Mouse (Mus musculus) CH12.LX (cell line): ENCODE data around the gene Ffar1.

Experiments
- CHD1 ChIP-seq: IDR thresholded peaks from 2 replicates; pipeline ENCODE4 v1.6.1; 2012; ENCODE audit warnings: low read depth, low read length, improper control_type of control experiment, inconsistent platforms
- CTCF ChIP-seq, 2 experiments: IDR thresholded peaks in 1 of 2; conservative IDR thresholded peaks in 1 of 2; 2 replicates each; pipeline ENCODE4 v1.5.1; 2011 to 2012; ENCODE audit warnings: low read depth in 2 of 2, low read length in 2 of 2, improper control_type of control experiment in 1 of 2, inconsistent platforms in 1 of 2, mild to moderate bottlenecking in 1 of 2, moderate library complexity in 1 of 2
- EP300 ChIP-seq: IDR thresholded peaks from 2 replicates; pipeline ENCODE4 v1.6.1; 2011; ENCODE audit warnings: low read length, improper control_type of control experiment
- HCFC1 ChIP-seq: IDR thresholded peaks from 2 replicates; pipeline ENCODE4 v1.6.1; 2012; ENCODE audit warnings: low read depth, mild to moderate bottlenecking, inconsistent platforms, low read length, improper control_type of control experiment
- JUND ChIP-seq: conservative IDR thresholded peaks from 2 replicates; pipeline ENCODE4 v1.6.1; 2011; ENCODE audit warnings: low read depth, low read length, improper control_type of control experiment
- MAFK ChIP-seq: IDR thresholded peaks from 2 replicates; pipeline ENCODE4 v1.6.1; 2011; ENCODE audit warnings: low read length, improper control_type of control experiment; ENCODE audit not compliant: insufficient replicate concordance
- POLR2A ChIP-seq: IDR thresholded peaks from 2 replicates; pipeline ENCODE4 v1.6.1; 2011; ENCODE audit warnings: low read depth, mild to moderate bottlenecking, improper control_type of control experiment, low read length
- RCOR1 ChIP-seq: conservative IDR thresholded peaks from 2 replicates; pipeline ENCODE4 v1.6.1; 2012; ENCODE audit warnings: low read depth, mild to moderate bottlenecking, inconsistent platforms, low read length, improper control_type of control experiment
- SIN3A ChIP-seq: IDR thresholded peaks from 2 replicates; pipeline ENCODE4 v1.6.1; 2012; ENCODE audit warnings: low read length, improper control_type of control experiment, inconsistent platforms
- SMC3 ChIP-seq: IDR thresholded peaks from 2 replicates; pipeline ENCODE4 v1.6.1; 2011; ENCODE audit warnings: low read depth, low read length, improper control_type of control experiment
- TBP ChIP-seq: conservative IDR thresholded peaks from 2 replicates; pipeline ENCODE4 v1.6.1; 2011; ENCODE audit warnings: low read depth, low read length, improper control_type of control experiment

DNA sequence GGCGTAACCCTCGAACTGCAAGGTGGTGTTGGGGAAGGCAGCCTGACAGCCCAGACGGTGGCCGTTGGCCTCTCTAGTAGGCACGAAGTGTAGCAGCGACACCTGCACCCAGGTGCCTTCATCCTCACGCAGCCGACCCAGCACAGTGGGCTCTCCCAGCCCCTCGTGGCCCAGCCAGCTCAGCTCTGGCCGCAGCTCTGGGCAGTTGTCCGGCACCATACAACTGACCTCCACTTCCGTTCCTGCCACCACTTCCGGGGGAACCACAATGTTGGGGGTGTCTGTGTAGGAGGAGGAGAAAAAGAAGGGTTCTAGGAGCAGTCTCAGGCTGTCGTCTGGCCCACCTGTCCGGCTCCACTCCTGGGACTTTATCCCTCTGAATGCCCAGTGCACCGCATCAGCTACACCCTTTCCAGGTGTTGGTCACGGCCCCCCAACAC lies 47.6 kb upstream of the Ffar1 start:
- TF ChIP-seq CTCF (conservative IDR thresholded peaks at IDR 0.05 in 1 of 2, IDR thresholded peaks at IDR 0.05 in 1 of 2; ENCODE audit: low read depth in 2 of 2, low read length in 2 of 2) (no peak), POLR2A (no peak), EP300 (no peak), TBP (no peak), SIN3A (no peak), MAFK (no peak), CHD1 (no peak), HCFC1 (no peak), RCOR1 (no peak), SMC3 (no peak), JUND (no peak)
